ENCODE assay signal across 12 mouse cellular contexts in the genomic region with DNA sequence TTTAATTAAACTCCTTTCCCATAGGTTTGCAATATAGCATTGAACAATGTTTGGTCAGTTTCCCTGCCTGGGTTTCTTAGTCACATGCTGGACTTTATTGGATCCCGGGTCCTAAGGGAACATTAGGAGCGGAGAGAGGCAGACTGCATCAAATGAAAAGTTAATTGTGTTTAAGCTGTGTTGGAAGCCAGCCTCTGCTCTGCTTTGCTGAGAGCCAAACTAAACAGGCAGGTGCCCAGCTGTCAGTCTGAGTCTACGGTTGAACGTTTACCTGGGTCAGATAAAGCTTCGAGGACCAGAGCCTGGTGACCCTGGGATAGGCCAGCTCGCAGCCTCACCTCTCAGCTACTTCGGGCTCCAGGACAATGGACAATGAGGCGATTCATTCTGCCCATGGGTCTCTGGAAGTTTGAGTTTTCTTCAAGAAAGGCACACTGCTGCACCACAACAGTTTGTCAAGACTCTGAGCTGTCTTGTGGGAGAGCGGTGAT.
DNase-seq lines count a peak whose midpoint lies in the region; ATAC-seq lines count a peak whose summit lies in the region.
"Had no signal": no experiment of that assay in that cellular context is flagged by ENCODE, and none has a peak within 500 bp of the region (broad histone marks: within the 10 kb centered on the region; RNA-seq: fewer than 3 reads in every experiment).

No protein-coding gene starts in this region.

- H3K4me3 ChIP-seq in hindbrain, embryonic 12.5 days = no peak overlapping the region
- H3K4me3 ChIP-seq in limb, embryonic 15.5 days = no peak overlapping the region
- H3K4me3 ChIP-seq in neural tube, embryonic 15.5 days (replicated peaks) = no peak overlapping the region
- H3K4me3 ChIP-seq in heart, embryonic 11.5 days (ENCODE audit: low read depth, low read length) = no peak overlapping the region
- H3K4me3 ChIP-seq: left cerebral cortex, adult 2 months; megakaryocyte, embryonic 14.5 days had no signal

- H3K27ac ChIP-seq in hindbrain, embryonic 12.5 days = peak overlapping the region; percentile 71; the same call in 1 of the 2 replicates
- peak overlapping the region; percentile 22; the same call in 1 of the 2 replicates for H3K27ac ChIP-seq in limb, embryonic 15.5 days
- H3K27ac ChIP-seq in neural tube, embryonic 15.5 days (replicated peaks) = peak overlapping the region; percentile 34; the same call in 1 of the 2 replicates
- no peak overlapping the region for H3K27ac ChIP-seq in heart, embryonic 11.5 days (ENCODE audit: low read depth, low read length)
- H3K27ac ChIP-seq: left cerebral cortex, adult 2 months had no signal

- 49% methylated on average over 9 of the region's 9 CpGs for WGBS in hindbrain, embryonic 12.5 days
- 33% methylated on average over 9 of the region's 9 CpGs for WGBS in limb, embryonic 15.5 days
- WGBS in neural tube, embryonic 15.5 days = 31% methylated on average over 9 of the region's 9 CpGs
- WGBS in heart, embryonic 11.5 days (ENCODE audit: insufficient replicate concordance) = 62% methylated on average over 9 of the region's 9 CpGs

- DNase-seq in kidney, adult 11 months = peak; percentile 6
- no peak for DNase-seq in kidney, adult 8-10 months
- DNase-seq in urinary bladder, adult 2 months (ENCODE audit: low spot score) = no peak
- no peak for DNase-seq in thymus, postnatal 14 days
- DNase-seq: adrenal gland, postnatal 14 days; kidney, postnatal 25 days had no signal

- no peak overlapping the region for H3K4me2 ChIP-seq in hindbrain, embryonic 12.5 days (replicated peaks)
- no peak overlapping the region for H3K4me2 ChIP-seq in limb, embryonic 15.5 days
- peak overlapping the region; percentile 27 for H3K4me2 ChIP-seq in neural tube, embryonic 15.5 days
- no peak overlapping the region for H3K4me2 ChIP-seq in heart, embryonic 11.5 days

- no peak overlapping the region for H3K9ac ChIP-seq in hindbrain, embryonic 12.5 days
- H3K9ac ChIP-seq in limb, embryonic 15.5 days = no peak overlapping the region
- H3K9ac ChIP-seq in neural tube, embryonic 15.5 days (replicated peaks) = no peak overlapping the region
- no peak overlapping the region for H3K9ac ChIP-seq in heart, embryonic 11.5 days (ENCODE audit: low read depth, low read length)

- ATAC-seq in hindbrain, embryonic 12.5 days (ENCODE audit: low FRiP score) = 0 out of 2 replicates have a peak, but pooled peaks have one; percentile 28
- no peak for ATAC-seq in limb, embryonic 15.5 days (ENCODE audit: insufficient number of reproducible peaks, low FRiP score, low TSS enrichment, low read depth)
- peak; percentile 46; the same call in 1 of the 2 replicates for ATAC-seq in neural tube, embryonic 15.5 days (ENCODE audit: low FRiP score)
- no peak for ATAC-seq in heart, embryonic 11.5 days (replicated peaks; ENCODE audit: insufficient number of reproducible peaks, low FRiP score, low TSS enrichment)

- H3K27me3 ChIP-seq in hindbrain, embryonic 12.5 days = no peaks in the 10 kb centered on the region
- no peaks in the 10 kb centered on the region for H3K27me3 ChIP-seq in limb, embryonic 15.5 days
- no peaks in the 10 kb centered on the region for H3K27me3 ChIP-seq in neural tube, embryonic 15.5 days (replicated peaks)
- no peaks in the 10 kb centered on the region for H3K27me3 ChIP-seq in heart, embryonic 11.5 days (ENCODE audit: control insufficient read depth, insufficient read depth, low read length)
- H3K27me3 ChIP-seq: megakaryocyte, embryonic 14.5 days had no signal

- peaks cover 28% of the 10 kb centered on the region for H3K4me1 ChIP-seq in hindbrain, embryonic 12.5 days
- peaks cover 23% of the 10 kb centered on the region for H3K4me1 ChIP-seq in limb, embryonic 15.5 days
- H3K4me1 ChIP-seq in neural tube, embryonic 15.5 days = peaks cover 22% of the 10 kb centered on the region
- H3K4me1 ChIP-seq in heart, embryonic 11.5 days (ENCODE audit: control insufficient read depth, insufficient read depth, low read length) = 0 out of 2 replicates have a peak, but pooled peaks cover 4% of the 10 kb centered on the region
- H3K4me1 ChIP-seq: megakaryocyte, embryonic 14.5 days had no signal

- H3K9me3 ChIP-seq in hindbrain, embryonic 12.5 days (replicated peaks) = no peaks in the 10 kb centered on the region
- H3K9me3 ChIP-seq in limb, embryonic 15.5 days = no peaks in the 10 kb centered on the region
- H3K9me3 ChIP-seq in neural tube, embryonic 15.5 days (replicated peaks) = no peaks in the 10 kb centered on the region
- no peaks in the 10 kb centered on the region for H3K9me3 ChIP-seq in heart, embryonic 11.5 days (replicated peaks; ENCODE audit: control insufficient read depth, low read length)
- H3K9me3 ChIP-seq: megakaryocyte, embryonic 14.5 days had no signal

- H3K36me3 ChIP-seq in hindbrain, embryonic 12.5 days = no peaks in the 10 kb centered on the region
- no peaks in the 10 kb centered on the region for H3K36me3 ChIP-seq in limb, embryonic 15.5 days
- no peaks in the 10 kb centered on the region for H3K36me3 ChIP-seq in neural tube, embryonic 15.5 days
- H3K36me3 ChIP-seq in heart, embryonic 11.5 days (ENCODE audit: control insufficient read depth, insufficient read depth, low read length) = no peaks in the 10 kb centered on the region

Comparison
In these comparisons a context has a peak if more than half of its experiments do, and no peak if none do; other contexts are left out.
1. ATAC-seq: peak in hindbrain, embryonic 12.5 days (single experiment) and neural tube, embryonic 15.5 days (single experiment); none in limb, embryonic 15.5 days (single experiment) and heart, embryonic 11.5 days (single experiment).